Mouse (Mus musculus) heart, embryonic 15.5 days (tissue): Measurements from ENCODE around the gene Tmem269. TPM values are rescaled to one million over a fixed set of nuclear protein-coding genes. Genes with fewer than 3 reads are reported as not detected.

Experiments
- polyA plus RNA-seq: library from polyadenylated mRNA; unstranded; fragments of >200 nt; fragmentation: Nextera tagmentation; extraction: Ambion mirVana; gene quantifications from 2 replicates; pipeline ENCODE4 v1.2.1, GENCODE M21; 2015

The Tmem269 gene
- polyA plus RNA-seq, 1 experiment from 2014 or later = 0.16 TPM

Other genes with a start within 250 kb of the Tmem269 start
- gene Slc2a1, start 109.5 kb downstream of the Tmem269 start, polyA plus RNA-seq = 119 and 127 TPM in 2 replicates
- gene Zfp691, start 44.0 kb downstream of the Tmem269 start, polyA plus RNA-seq = 9.9 and 10.6 TPM in 2 replicates
- 0.69 and 2.9 TPM in 2 replicates for gene Ermap, start 28.2 kb downstream of the Tmem269 start, polyA plus RNA-seq
- gene Svbp, start 22.9 kb downstream of the Tmem269 start, polyA plus RNA-seq = 111 and 124 TPM in 2 replicates
- gene AU022252, start 14.5 kb upstream of the Tmem269 start, polyA plus RNA-seq = 23.9 and 24.4 TPM in 2 replicates
- gene P3h1, start 14.7 kb upstream of the Tmem269 start, polyA plus RNA-seq = 29.1 and 35.4 TPM in 2 replicates
- gene Cldn19, start 37.2 kb upstream of the Tmem269 start, polyA plus RNA-seq = 0.23 TPM in 1 of 2 replicates, not detected in the other
- gene Ybx1, start 76.4 kb upstream of the Tmem269 start, polyA plus RNA-seq = 583 and 597 TPM in 2 replicates
- gene Ppih, start 102.3 kb upstream of the Tmem269 start, polyA plus RNA-seq = 38.1 and 41.9 TPM in 2 replicates
- gene Ccdc30, start 197.3 kb upstream of the Tmem269 start, polyA plus RNA-seq = 2.7 and 3.2 TPM in 2 replicates
- 27.0 and 28.8 TPM in 2 replicates for gene Ppcs, start 204.2 kb upstream of the Tmem269 start, polyA plus RNA-seq
- gene Zmynd12, start 204.6 kb upstream of the Tmem269 start, polyA plus RNA-seq = 0.15 and 0.28 TPM in 2 replicates